Mouse (Mus musculus): Measurements from ENCODE around the gene Lrrc74a.

The Lrrc74a gene

GRCm38 (mm10) chr12:86719961-86720639 is 14.1 kb upstream of the Lrrc74a start:
- no peak for DNase-seq (ENCODE audit: low read depth)

- peak; percentile 46 for DNase-seq (ENCODE audit: low read depth)
Measured at GRCm38 (mm10) chr12:86721453-86721852, 12.7 kb upstream of the Lrrc74a start.

GRCm38 (mm10) chr12:86724300-86724699 is 9.9 kb upstream of the Lrrc74a start:
- DNase-seq (ENCODE audit: low read depth): no peak

- peak; percentile 48 for DNase-seq (ENCODE audit: low read depth)
Measured at GRCm38 (mm10) chr12:86725706-86726105, 8.5 kb upstream of the Lrrc74a start.

- DNase-seq (ENCODE audit: low read depth): peak; percentile 98
Measured at GRCm38 (mm10) chr12:86726120-86726640, 8.0 kb upstream of the Lrrc74a start, which contains the start of gene Angel1. Gene Angel1, minus strand, starts transcription at chr12:86726460.

- no peak for DNase-seq (ENCODE audit: low read depth)
Measured at GRCm38 (mm10) chr12:86761036-86761435, 26.9 kb downstream of the Lrrc74a start.

GRCm38 (mm10) chr12:86764060-86764459 is 29.9 kb downstream of the Lrrc74a start:
- DNase-seq (ENCODE audit: low read depth): peak; percentile 50

GRCm38 (mm10) chr12:86766467-86766866 is 32.3 kb downstream of the Lrrc74a start:
- DNase-seq (ENCODE audit: low read depth): no peak

- DNase-seq (ENCODE audit: low read depth): peak; percentile 88
Measured at GRCm38 (mm10) chr12:86767868-86768631, 33.9 kb downstream of the Lrrc74a start.

- peak; percentile 89 for DNase-seq (ENCODE audit: low read depth)
Measured at GRCm38 (mm10) chr12:86768986-86769580, 34.9 kb downstream of the Lrrc74a start.

- DNase-seq (ENCODE audit: low read depth): no peak
Measured at GRCm38 (mm10) chr12:86769819-86770218, 35.6 kb downstream of the Lrrc74a start.

GRCm38 (mm10) chr12:86770261-86770670 is 36.1 kb downstream of the Lrrc74a start:
- peak; percentile 88 for DNase-seq (ENCODE audit: low read depth)

GRCm38 (mm10) chr12:86770927-86771326 is 36.8 kb downstream of the Lrrc74a start:
- no peak for DNase-seq (ENCODE audit: low read depth)

- peak; percentile 99 for DNase-seq (ENCODE audit: low read depth)
Measured at GRCm38 (mm10) chr12:86771823-86772427, 37.8 kb downstream of the Lrrc74a start.

- no peak for DNase-seq (ENCODE audit: low read depth)
Measured at GRCm38 (mm10) chr12:86772551-86772950, 38.4 kb downstream of the Lrrc74a start.

GRCm38 (mm10) chr12:86775561-86776280 is 41.6 kb downstream of the Lrrc74a start:
- peak; percentile 86 for DNase-seq (ENCODE audit: low read depth)

GRCm38 (mm10) chr12:86776341-86776860 is 42.2 kb downstream of the Lrrc74a start:
- no peak for DNase-seq (ENCODE audit: low read depth)

- no peak for DNase-seq (ENCODE audit: low read depth)
Measured at GRCm38 (mm10) chr12:86778531-86778930, 44.4 kb downstream of the Lrrc74a start.

- peak; percentile 78 for DNase-seq (ENCODE audit: low read depth)
Measured at GRCm38 (mm10) chr12:86779206-86779989, 45.2 kb downstream of the Lrrc74a start.

- DNase-seq (ENCODE audit: low read depth): peak; percentile 57
Measured at GRCm38 (mm10) chr12:86781654-86782202, 47.6 kb downstream of the Lrrc74a start.
